Mouse (Mus musculus) spleen, postnatal 0 days (tissue): ENCODE results near the gene Tns3. TPM values are rescaled to one million over a fixed set of nuclear protein-coding genes. Genes with fewer than 3 reads are reported as not detected.

Source experiments
- polyA plus RNA-seq: library from polyadenylated mRNA; unstranded; fragments of >200 nt; fragmentation: Nextera tagmentation; extraction: Ambion mirVana; gene quantifications from 2 replicates; pipeline ENCODE4 v1.2.1, GENCODE M21; 2015

The Tns3 gene
- 17.4 and 24.0 TPM in 2 replicates for polyA plus RNA-seq

GRCm38 (mm10) chr11:8664393-8664743, at the start of gene Tns3:
Gene Tns3, minus strand, starts transcription at chr11:8664535.

